Mouse (Mus musculus): ENCODE results near the gene Arhgdig.
A peak's percentile ranks its signal among the peaks of the same experiment; 100 is the strongest.

The Arhgdig gene

DNA sequence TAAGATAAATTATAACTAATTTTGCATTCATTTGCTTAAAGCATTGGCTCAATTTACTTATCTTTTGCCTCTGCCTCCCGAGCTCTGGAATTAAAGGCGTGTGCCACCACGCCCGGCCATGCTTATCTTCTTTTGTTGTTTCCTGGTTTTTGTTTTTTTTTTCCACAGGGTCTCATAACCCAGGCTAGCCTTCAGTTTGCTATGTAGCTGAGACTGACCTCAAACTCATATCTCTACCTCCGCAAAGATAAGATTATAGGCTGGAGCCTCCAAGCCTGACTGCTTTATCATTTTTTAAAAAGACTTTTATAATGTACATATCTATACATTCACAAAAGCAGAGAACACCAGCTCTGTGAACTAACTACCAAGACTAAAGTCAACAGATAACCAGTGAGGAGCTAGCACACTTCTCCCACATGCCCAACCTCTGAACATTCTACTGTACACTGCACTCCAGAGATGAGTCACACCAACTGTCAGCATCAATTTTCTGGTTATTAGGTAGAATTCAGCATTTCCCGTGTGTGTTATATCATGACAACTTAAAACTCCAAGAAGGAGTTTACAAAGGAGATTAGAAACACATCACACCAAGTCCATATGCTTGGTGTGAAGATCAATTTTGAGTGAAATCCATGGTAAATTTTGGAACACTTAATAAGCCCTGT lies 32.7 kb upstream of the Arhgdig start:
- no peak for TF ChIP-seq NANOG (IDR thresholded peaks at IDR 0.05; ENCODE audit: borderline replicate concordance, low read length)

DNA sequence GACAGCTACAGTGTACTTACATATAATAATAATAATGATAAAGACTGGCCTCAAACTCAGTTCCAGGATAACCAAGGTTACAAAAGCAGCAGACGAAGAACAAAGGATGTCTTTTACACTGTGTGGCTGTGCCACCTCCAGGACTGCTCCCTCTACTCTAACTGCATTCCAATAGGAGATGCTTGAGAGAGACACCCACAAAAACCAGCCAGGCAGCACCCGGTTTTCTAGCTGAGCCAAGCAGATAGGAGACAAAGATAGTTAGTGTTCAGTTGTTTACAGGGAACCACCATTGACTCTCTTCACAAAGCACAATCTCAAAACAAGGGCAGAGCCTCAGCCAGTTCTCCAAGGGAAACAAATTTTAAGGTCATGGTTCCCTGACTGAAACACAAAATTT lies 32.0 kb upstream of the Arhgdig start:
- Histone ChIP-seq H3K27me3 (ENCODE audit: insufficient read depth, low read length) (no peaks in the 10 kb centered on the region), H3K4me1 (replicated peaks; ENCODE audit: low read depth, low read length) (peaks cover 43% of the 10 kb centered on the region), H3K9me3 (ENCODE audit: low read length) (no peaks in the 10 kb centered on the region), H3K4me3 (replicated peaks; ENCODE audit: low read length) (no peak overlapping the region), H3K36me3 (ENCODE audit: insufficient read depth, low read length) (no peaks in the 10 kb centered on the region)
- TF ChIP-seq CTCF (conservative IDR thresholded peaks at IDR 0.05; ENCODE audit: low read length): no peak
- TF ChIP-seq POU5F1 (IDR thresholded peaks at IDR 0.05; ENCODE audit: borderline replicate concordance, low read length): no peak
- TF ChIP-seq NANOG (IDR thresholded peaks at IDR 0.05; ENCODE audit: borderline replicate concordance, low read length): no peak

More for the DNA sequence above, 32.7 kb upstream of the Arhgdig start:
- H3K27me3 ChIP-seq (ENCODE audit: insufficient read depth, low read length): no peaks in the 10 kb centered on the region
- no peaks in the 10 kb centered on the region for H3K36me3 ChIP-seq (ENCODE audit: insufficient read depth, low read length)
- H3K9me3 ChIP-seq (ENCODE audit: low read length): no peaks in the 10 kb centered on the region
- H3K4me3 ChIP-seq (replicated peaks; ENCODE audit: low read length): no peak overlapping the region
- H3K4me1 ChIP-seq (replicated peaks; ENCODE audit: low read depth, low read length): peaks cover 48% of the 10 kb centered on the region

DNA sequence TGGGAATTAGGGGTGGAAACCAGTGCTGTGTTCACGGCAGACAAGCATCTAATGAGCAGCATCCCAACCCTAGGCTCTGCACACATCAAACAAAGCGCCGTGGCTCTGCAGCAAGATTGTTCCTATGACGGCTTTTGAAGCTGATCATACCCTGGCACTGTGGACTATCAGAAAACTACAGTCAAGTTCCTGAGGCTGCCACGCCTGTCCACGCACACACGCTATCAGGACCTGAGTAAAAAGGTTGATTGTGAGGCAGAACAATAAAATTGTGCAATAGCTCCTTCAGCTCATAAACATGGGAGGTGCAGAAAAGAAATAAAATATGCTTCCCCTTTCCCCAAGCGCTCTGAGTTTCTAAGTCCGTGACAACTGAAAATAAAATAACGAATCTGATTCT lies 30.1 kb upstream of the Arhgdig start:
- TF ChIP-seq CTCF (conservative IDR thresholded peaks at IDR 0.05; ENCODE audit: low read length): no peak
- no peak for TF ChIP-seq POU5F1 (IDR thresholded peaks at IDR 0.05; ENCODE audit: borderline replicate concordance, low read length)
- TF ChIP-seq NANOG (IDR thresholded peaks at IDR 0.05; ENCODE audit: borderline replicate concordance, low read length): no peak
- H3K4me1 ChIP-seq (replicated peaks; ENCODE audit: low read depth, low read length): peaks cover 38% of the 10 kb centered on the region
- H3K36me3 ChIP-seq (ENCODE audit: insufficient read depth, low read length): no peaks in the 10 kb centered on the region
- H3K27me3 ChIP-seq (ENCODE audit: insufficient read depth, low read length): no peaks in the 10 kb centered on the region
- H3K9me3 ChIP-seq (ENCODE audit: low read length): no peaks in the 10 kb centered on the region
- no peak overlapping the region for H3K4me3 ChIP-seq (replicated peaks; ENCODE audit: low read length)

DNA sequence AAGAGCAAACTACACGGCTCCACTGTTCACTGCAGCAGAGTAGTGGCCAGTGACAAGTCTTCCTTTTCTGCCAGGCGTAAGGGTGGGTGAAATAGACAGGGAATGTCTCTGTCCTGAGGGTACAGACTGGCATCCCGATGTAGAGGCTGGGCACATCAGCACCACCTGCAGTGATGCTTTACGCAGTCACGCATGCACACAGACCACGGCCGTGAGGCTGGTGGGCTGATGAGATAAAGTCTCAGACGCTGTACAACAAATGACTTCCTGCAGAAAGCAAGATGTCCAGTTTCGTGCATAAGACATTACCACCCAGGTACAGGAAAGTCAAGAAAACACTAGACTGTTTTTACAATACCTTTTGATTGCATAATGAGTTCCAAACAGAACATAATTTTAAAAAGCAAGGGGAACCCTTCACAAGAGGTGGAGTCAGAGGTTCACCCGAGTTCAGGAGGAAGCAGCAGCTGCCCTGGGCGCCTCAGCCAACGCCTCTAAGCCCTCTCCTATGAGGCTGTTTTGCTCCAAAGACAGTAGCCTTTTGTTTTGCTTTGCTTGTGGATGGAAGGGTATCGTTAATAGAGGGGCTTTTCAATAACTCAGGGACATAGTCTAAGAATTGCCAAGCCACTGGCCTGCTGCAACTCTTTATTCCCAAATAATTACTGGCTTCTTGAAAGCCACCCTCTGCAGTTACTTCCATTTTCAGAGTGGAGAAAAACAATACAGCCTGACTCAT lies 27.7 kb upstream of the Arhgdig start:
- H3K4me1 ChIP-seq (replicated peaks; ENCODE audit: low read depth, low read length): peaks cover 30% of the 10 kb centered on the region
- H3K36me3 ChIP-seq (ENCODE audit: insufficient read depth, low read length): no peaks in the 10 kb centered on the region
- TF ChIP-seq CTCF (conservative IDR thresholded peaks at IDR 0.05; ENCODE audit: low read length): no peak
- TF ChIP-seq POU5F1 (IDR thresholded peaks at IDR 0.05; ENCODE audit: borderline replicate concordance, low read length): no peak
- TF ChIP-seq NANOG (IDR thresholded peaks at IDR 0.05; ENCODE audit: borderline replicate concordance, low read length): no peak
- H3K9me3 ChIP-seq (ENCODE audit: low read length): no peaks in the 10 kb centered on the region
- no peaks in the 10 kb centered on the region for H3K27me3 ChIP-seq (ENCODE audit: insufficient read depth, low read length)
- no peak overlapping the region for H3K4me3 ChIP-seq (replicated peaks; ENCODE audit: low read length)

DNA sequence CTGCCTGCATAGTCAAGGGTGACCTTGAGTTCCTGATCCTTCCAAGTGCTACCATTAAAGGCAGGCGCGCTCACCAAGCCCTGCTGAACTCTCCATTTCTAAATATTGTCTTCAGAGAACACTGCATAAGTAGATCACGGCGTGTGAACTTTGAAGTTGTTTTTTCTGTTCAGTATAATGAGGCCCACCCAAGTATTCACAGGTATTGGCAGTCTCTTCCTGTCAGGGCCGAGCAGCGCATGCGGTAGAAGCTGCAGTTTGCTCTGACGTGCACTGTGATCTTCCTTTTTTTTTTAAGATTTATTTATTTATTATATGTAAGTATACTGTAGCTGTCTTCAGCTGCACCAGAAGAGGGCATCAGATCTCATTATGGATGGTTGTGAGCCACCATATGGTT lies 26.8 kb upstream of the Arhgdig start:
- no peak overlapping the region for H3K4me3 ChIP-seq (replicated peaks; ENCODE audit: low read length)
- H3K36me3 ChIP-seq (ENCODE audit: insufficient read depth, low read length): no peaks in the 10 kb centered on the region
- TF ChIP-seq CTCF (conservative IDR thresholded peaks at IDR 0.05; ENCODE audit: low read length): no peak
- TF ChIP-seq POU5F1 (IDR thresholded peaks at IDR 0.05; ENCODE audit: borderline replicate concordance, low read length): no peak
- no peak for TF ChIP-seq NANOG (IDR thresholded peaks at IDR 0.05; ENCODE audit: borderline replicate concordance, low read length)
- peaks cover 23% of the 10 kb centered on the region for H3K4me1 ChIP-seq (replicated peaks; ENCODE audit: low read depth, low read length)
- no peaks in the 10 kb centered on the region for H3K9me3 ChIP-seq (ENCODE audit: low read length)
- no peaks in the 10 kb centered on the region for H3K27me3 ChIP-seq (ENCODE audit: insufficient read depth, low read length)

DNA sequence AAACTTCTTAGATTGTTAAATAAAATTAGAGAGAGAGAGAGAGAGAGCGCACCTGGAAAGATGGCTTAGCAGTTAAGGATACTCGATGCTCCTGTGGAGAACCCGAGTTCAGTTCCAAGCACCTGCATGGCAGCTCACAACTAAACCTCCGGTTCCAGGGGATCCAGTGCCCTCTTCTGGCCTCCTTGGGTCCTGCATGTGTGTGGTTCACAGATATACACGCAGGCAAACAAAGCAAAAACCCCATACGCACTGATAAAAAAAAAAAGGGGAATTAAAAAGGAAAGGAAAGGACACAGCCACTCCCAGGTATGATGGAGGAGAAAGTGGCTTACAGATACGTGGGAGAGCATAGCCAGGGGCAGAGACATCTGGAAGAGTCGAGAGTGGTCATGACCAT lies 25.3 kb upstream of the Arhgdig start:
- no peaks in the 10 kb centered on the region for H3K36me3 ChIP-seq (ENCODE audit: insufficient read depth, low read length)
- H3K4me1 ChIP-seq (replicated peaks; ENCODE audit: low read depth, low read length): peaks cover 23% of the 10 kb centered on the region
- TF ChIP-seq POU5F1 (IDR thresholded peaks at IDR 0.05; ENCODE audit: borderline replicate concordance, low read length) (no peak), CTCF (conservative IDR thresholded peaks at IDR 0.05; ENCODE audit: low read length) (peak; percentile 68)
- no peak overlapping the region for H3K4me3 ChIP-seq (replicated peaks; ENCODE audit: low read length)
- H3K27me3 ChIP-seq (ENCODE audit: insufficient read depth, low read length): no peaks in the 10 kb centered on the region
- no peaks in the 10 kb centered on the region for H3K9me3 ChIP-seq (ENCODE audit: low read length)

DNA sequence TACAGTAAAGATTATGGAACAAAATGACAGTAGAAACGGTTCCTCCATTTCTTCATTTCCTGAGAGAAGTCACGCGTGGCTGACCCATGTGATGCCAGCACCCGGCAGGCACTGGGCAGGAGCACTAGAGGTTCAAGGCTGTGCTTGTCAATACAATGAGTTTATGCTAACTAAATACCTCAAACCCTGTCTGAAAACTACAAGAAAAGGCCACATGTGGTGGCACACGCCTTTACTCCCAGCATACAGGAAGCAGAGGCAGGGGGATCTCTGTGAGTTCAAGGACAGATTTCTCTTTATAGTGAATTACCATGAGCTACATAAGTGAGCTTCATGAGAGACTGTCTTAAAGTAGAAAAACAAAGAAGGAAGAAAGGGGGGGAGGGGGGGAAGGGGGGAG lies 23.6 kb upstream of the Arhgdig start:
- Histone ChIP-seq H3K36me3 (ENCODE audit: insufficient read depth, low read length) (no peaks in the 10 kb centered on the region), H3K27me3 (ENCODE audit: insufficient read depth, low read length) (no peaks in the 10 kb centered on the region), H3K9me3 (ENCODE audit: low read length) (no peaks in the 10 kb centered on the region), H3K4me3 (replicated peaks; ENCODE audit: low read length) (no peak overlapping the region), H3K4me1 (replicated peaks; ENCODE audit: low read depth, low read length) (peaks cover 22% of the 10 kb centered on the region)
- TF ChIP-seq CTCF (conservative IDR thresholded peaks at IDR 0.05; ENCODE audit: low read length) (no peak), POU5F1 (IDR thresholded peaks at IDR 0.05; ENCODE audit: borderline replicate concordance, low read length) (no peak), NANOG (IDR thresholded peaks at IDR 0.05; ENCODE audit: borderline replicate concordance, low read length) (no peak)

DNA sequence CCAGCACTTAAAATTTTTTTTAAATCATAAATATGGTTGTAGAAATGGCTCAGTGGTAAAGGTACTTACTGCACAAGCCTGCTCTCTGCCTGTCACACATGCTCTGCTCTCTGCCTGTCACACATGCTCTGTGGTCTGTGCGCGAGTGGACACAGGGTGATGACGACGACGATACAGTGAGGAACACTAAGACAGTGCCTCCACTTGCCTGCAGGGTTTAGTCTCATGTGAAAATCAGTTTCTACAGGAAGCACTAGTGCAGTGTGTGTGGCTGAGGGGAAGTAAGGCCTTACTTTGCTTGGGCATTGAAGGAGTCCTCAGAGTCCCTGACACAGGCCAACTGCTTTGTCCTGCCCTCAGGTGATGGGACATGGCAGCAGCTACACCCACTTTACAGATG lies 22.2 kb upstream of the Arhgdig start:
- Histone ChIP-seq H3K4me1 (replicated peaks; ENCODE audit: low read depth, low read length) (peaks cover 27% of the 10 kb centered on the region), H3K36me3 (ENCODE audit: insufficient read depth, low read length) (no peaks in the 10 kb centered on the region), H3K4me3 (replicated peaks; ENCODE audit: low read length) (no peak overlapping the region), H3K9me3 (ENCODE audit: low read length) (no peaks in the 10 kb centered on the region), H3K27me3 (ENCODE audit: insufficient read depth, low read length) (no peaks in the 10 kb centered on the region)
- TF ChIP-seq POU5F1 (IDR thresholded peaks at IDR 0.05; ENCODE audit: borderline replicate concordance, low read length) (no peak), CTCF (conservative IDR thresholded peaks at IDR 0.05; ENCODE audit: low read length) (no peak), NANOG (IDR thresholded peaks at IDR 0.05; ENCODE audit: borderline replicate concordance, low read length) (no peak)

Data from E14TG2a.4 (cell line).